Mouse (Mus musculus): Measurements from ENCODE around the gene Fibp. TPM values are rescaled to one million over a fixed set of nuclear protein-coding genes. Genes with fewer than 3 reads are reported as not detected.
"Not testable (repeated sequence)": the region's sequence is repeated elsewhere in the genome, so short reads cannot be mapped to it uniquely, and the experiment has no call there.

Fibp gene
- polyA plus RNA-seq, 1 experiment from 2014 or later = 44.3 TPM

- Histone ChIP-seq H3K9ac (no peak overlapping the region), H3K4me2 (no peak overlapping the region), H3K27me3 (replicated peaks) (no peaks in the 10 kb centered on the region), H3K9me3 (replicated peaks) (no peaks in the 10 kb centered on the region), H3K27ac (no peak overlapping the region), H3K4me1 (peaks cover 39% of the 10 kb centered on the region), H3K36me3 (peaks cover 53% of the 10 kb centered on the region), H3K4me3 (no peak overlapping the region)
- WGBS (ENCODE audit: insufficient replicate concordance) = 92% methylated on average over 7 of the region's 7 CpGs
- ATAC-seq = no peak
These were observed 25.4 kb downstream of the Fibp start for GRCm38 (mm10) chr19:5485821-5486220.

- 80% methylated on average over 8 of the region's 8 CpGs for WGBS (ENCODE audit: insufficient replicate concordance)
- Histone ChIP-seq H3K4me2 (no peak overlapping the region), H3K9ac (no peak overlapping the region), H3K27me3 (replicated peaks) (no peaks in the 10 kb centered on the region), H3K4me1 (peaks cover 39% of the 10 kb centered on the region), H3K4me3 (no peak overlapping the region), H3K9me3 (replicated peaks) (no peaks in the 10 kb centered on the region), H3K36me3 (peaks cover 50% of the 10 kb centered on the region), H3K27ac (no peak overlapping the region; the same call in 1 of the 2 replicates)
- no peak for ATAC-seq
These were observed 25.9 kb downstream of the Fibp start for GRCm38 (mm10) chr19:5486286-5486685.

GRCm38 (mm10) chr19:5486771-5487170 lies 26.4 kb downstream of the Fibp start:
- ATAC-seq = no peak
- Histone ChIP-seq H3K4me2 (peak overlapping the region; percentile 94), H3K4me1 (peaks cover 42% of the 10 kb centered on the region), H3K36me3 (peaks cover 46% of the 10 kb centered on the region), H3K9me3 (replicated peaks) (no peaks in the 10 kb centered on the region), H3K9ac (no peak overlapping the region; the same call in 1 of the 2 replicates), H3K27ac (peak overlapping the region; percentile 100), H3K27me3 (replicated peaks) (no peaks in the 10 kb centered on the region), H3K4me3 (peak overlapping the region; percentile 99; the same call in 1 of the 2 replicates)
- 79% methylated on average over 4 of the region's 4 CpGs for WGBS (ENCODE audit: insufficient replicate concordance)

GRCm38 (mm10) chr19:5487768-5488550 lies 27.5 kb downstream of the Fibp start, which contains the start of gene Mus81:
Gene Mus81 (minus strand): TSS chr19:5488402.
- H3K9ac ChIP-seq = peak within 1 kb of the TSS; percentile 99
- H3K9me3 ChIP-seq (replicated peaks) = no peaks in the 10 kb centered on the region
- peaks cover 54% of the 10 kb centered on the region for H3K4me1 ChIP-seq
- peak within 1 kb of the TSS; percentile 94 for H3K4me2 ChIP-seq
- no peaks in the 10 kb centered on the region for H3K27me3 ChIP-seq (replicated peaks)
- peak within 1 kb of the TSS; percentile 100 for H3K27ac ChIP-seq
- ATAC-seq = peak; percentile 75
- peaks cover 47% of the 10 kb centered on the region for H3K36me3 ChIP-seq
- WGBS (ENCODE audit: insufficient replicate concordance) = under 1% methylated on average over 39 of the region's 39 CpGs
- peak within 1 kb of the TSS; percentile 99 for H3K4me3 ChIP-seq

- H3K4me3 ChIP-seq = peak overlapping the region; percentile 99
- H3K27me3 ChIP-seq (replicated peaks) = no peaks in the 10 kb centered on the region
- peaks cover 47% of the 10 kb centered on the region for H3K36me3 ChIP-seq
- peak overlapping the region; percentile 94 for H3K4me2 ChIP-seq
- peak; percentile 84 for ATAC-seq
- peak overlapping the region; percentile 99 for H3K9ac ChIP-seq
- H3K4me1 ChIP-seq = peaks cover 53% of the 10 kb centered on the region
- no peaks in the 10 kb centered on the region for H3K9me3 ChIP-seq (replicated peaks)
- peak overlapping the region; percentile 100 for H3K27ac ChIP-seq
- under 1% methylated on average over 26 of the region's 26 CpGs for WGBS (ENCODE audit: insufficient replicate concordance)
These were observed 28.6 kb downstream of the Fibp start for GRCm38 (mm10) chr19:5488878-5489571.

- H3K9me3 ChIP-seq (replicated peaks); H3K27me3 ChIP-seq (replicated peaks); ATAC-seq: not testable (repeated sequence)
- peak overlapping the region; percentile 99 for H3K4me3 ChIP-seq
- peak overlapping the region; percentile 94 for H3K4me2 ChIP-seq
- H3K36me3 ChIP-seq = peaks cover 47% of the 10 kb centered on the region
- peaks cover 55% of the 10 kb centered on the region for H3K4me1 ChIP-seq
- WGBS (ENCODE audit: insufficient replicate concordance) = 32% methylated on average over 10 of the region's 10 CpGs
- peak overlapping the region; percentile 99 for H3K9ac ChIP-seq
- peak overlapping the region; percentile 100 for H3K27ac ChIP-seq
These were observed 29.3 kb downstream of the Fibp start for GRCm38 (mm10) chr19:5489721-5490120.

- H3K4me3 ChIP-seq = peak within 1 kb of the TSS; percentile 99
- H3K36me3 ChIP-seq = peaks cover 46% of the 10 kb centered on the region
- peaks cover 55% of the 10 kb centered on the region for H3K4me1 ChIP-seq
- no peaks in the 10 kb centered on the region for H3K9me3 ChIP-seq (replicated peaks)
- peak within 1 kb of the TSS; percentile 99 for H3K9ac ChIP-seq
- peak within 1 kb of the TSS; percentile 100 for H3K27ac ChIP-seq
- H3K27me3 ChIP-seq (replicated peaks) = no peaks in the 10 kb centered on the region
- ATAC-seq = peak; percentile 64
- H3K4me2 ChIP-seq = peak within 1 kb of the TSS; percentile 94
- 1% methylated on average over 58 of the region's 62 CpGs for WGBS (ENCODE audit: insufficient replicate concordance)
These were observed 30.0 kb downstream of the Fibp start, which contains the start of gene Cfl1 for GRCm38 (mm10) chr19:5490313-5490897. Gene Cfl1 (plus strand): TSS chr19:5490455.

GRCm38 (mm10) chr19:5490898-5491708 lies 30.7 kb downstream of the Fibp start:
- Histone ChIP-seq H3K4me2 (peak overlapping the region; percentile 94), H3K27ac (peak overlapping the region; percentile 100), H3K4me3 (peak overlapping the region; percentile 99), H3K36me3 (peaks cover 46% of the 10 kb centered on the region), H3K9ac (peak overlapping the region; percentile 99), H3K9me3 (replicated peaks) (no peaks in the 10 kb centered on the region), H3K4me1 (peaks cover 55% of the 10 kb centered on the region), H3K27me3 (replicated peaks) (no peaks in the 10 kb centered on the region)
- ATAC-seq = peak; percentile 48
- under 1% methylated on average over 59 of the region's 59 CpGs for WGBS (ENCODE audit: insufficient replicate concordance)

- no peak for ATAC-seq
- Histone ChIP-seq H3K36me3 (peaks cover 59% of the 10 kb centered on the region), H3K27ac (0 out of 2 replicates have a peak overlapping the region, but pooled peaks have one; percentile 2), H3K4me1 (peaks cover 41% of the 10 kb centered on the region), H3K27me3 (replicated peaks) (no peaks in the 10 kb centered on the region), H3K4me2 (peak overlapping the region; percentile 94), H3K9ac (no peak overlapping the region), H3K9me3 (replicated peaks) (no peaks in the 10 kb centered on the region), H3K4me3 (no peak overlapping the region)
- 83% methylated on average over 4 of the region's 4 CpGs for WGBS (ENCODE audit: insufficient replicate concordance)
These were observed 32.2 kb downstream of the Fibp start for GRCm38 (mm10) chr19:5492641-5493040.

- H3K9me3 ChIP-seq (replicated peaks); H3K27me3 ChIP-seq (replicated peaks); H3K4me2 ChIP-seq; H3K27ac ChIP-seq; ATAC-seq; H3K9ac ChIP-seq; H3K4me3 ChIP-seq: not testable (repeated sequence)
- WGBS (ENCODE audit: insufficient replicate concordance) = 80% methylated on average over 9 of the region's 9 CpGs
- Histone ChIP-seq H3K36me3 (peaks cover 65% of the 10 kb centered on the region), H3K4me1 (peaks cover 39% of the 10 kb centered on the region)
These were observed 32.9 kb downstream of the Fibp start for GRCm38 (mm10) chr19:5493301-5493721.

GRCm38 (mm10) chr19:5494314-5494713 lies 33.9 kb downstream of the Fibp start:
- WGBS (ENCODE audit: insufficient replicate concordance) = 90% methylated on average over 3 of the region's 3 CpGs
- ATAC-seq = no peak
- Histone ChIP-seq H3K4me1 (peaks cover 32% of the 10 kb centered on the region), H3K27me3 (replicated peaks) (no peaks in the 10 kb centered on the region), H3K9me3 (replicated peaks) (no peaks in the 10 kb centered on the region), H3K4me2 (no peak overlapping the region), H3K4me3 (no peak overlapping the region), H3K36me3 (peaks cover 67% of the 10 kb centered on the region), H3K27ac (0 out of 2 replicates have a peak overlapping the region, but pooled peaks have one; percentile 10), H3K9ac (no peak overlapping the region)
